Mouse (Mus musculus): ENCODE measurements around the gene Efr3b.

GRCm38 (mm10) chr12:4008731-4009130 lies 30.0 kb downstream of the Efr3b start:
- TF ChIP-seq CTCF (IDR thresholded peaks at IDR 0.05; ENCODE audit: extremely low read depth, insufficient read depth, insufficient read length, insufficient replicate concordance) (no peak), POLR2A (IDR thresholded peaks at IDR 0.05; ENCODE audit: low read depth, low read length) (no peak)

Data from spleen, adult 2 months (tissue).